ENCODE assay signal across 17 mouse cellular contexts in genomic region chr11:97199519-97199918, GRCm38 (mm10).
"Had no signal": no experiment of that assay in that cellular context is flagged by ENCODE, and none has a peak within 500 bp of the region (broad histone marks: within the 10 kb centered on the region; RNA-seq: fewer than 3 reads in every experiment).

No protein-coding gene starts in this region.

- H3K9me3 ChIP-seq: limb, embryonic 12.5 days; liver, embryonic 15.5 days; lung, embryonic 15.5 days; midbrain, embryonic 15.5 days had no signal

- H3K27me3 ChIP-seq: limb, embryonic 12.5 days; liver, embryonic 15.5 days; lung, embryonic 15.5 days; midbrain, embryonic 15.5 days; neural tube, embryonic 13.5 days had no signal

- H3K4me3 ChIP-seq: limb, embryonic 12.5 days; liver, embryonic 15.5 days; lung, embryonic 15.5 days; megakaryocyte, embryonic 14.5 days; midbrain, embryonic 15.5 days; neural tube, embryonic 13.5 days had no signal

- H3K4me2 ChIP-seq: limb, embryonic 12.5 days; liver, embryonic 15.5 days; lung, embryonic 15.5 days; midbrain, embryonic 11.5 days; midbrain, embryonic 15.5 days; neural tube, embryonic 13.5 days had no signal

- ATAC-seq: midbrain, embryonic 15.5 days had no signal

- H3K36me3 ChIP-seq: limb, embryonic 12.5 days; liver, embryonic 15.5 days; lung, embryonic 15.5 days; midbrain, embryonic 15.5 days; neural tube, embryonic 13.5 days had no signal

- H3K4me1 ChIP-seq: limb, embryonic 12.5 days; liver, embryonic 15.5 days; lung, embryonic 15.5 days; midbrain, embryonic 15.5 days; neural tube, embryonic 13.5 days had no signal

- H3K9ac ChIP-seq: limb, embryonic 12.5 days; liver, embryonic 15.5 days; lung, embryonic 15.5 days; midbrain, embryonic 15.5 days; neural tube, embryonic 13.5 days had no signal

- DNase-seq: kidney, adult 9 months; kidney, postnatal 36 days; lung, postnatal 14 days; retina, postnatal 1 day; right cerebral cortex, postnatal 4 days; spleen, adult 18-20 months; thymus, adult 18-20 months; thymus, postnatal 14 days had no signal

- H3K27ac ChIP-seq: kidney, postnatal 0 days; limb, embryonic 12.5 days; liver, embryonic 15.5 days; lung, embryonic 15.5 days; macrophage; midbrain, embryonic 15.5 days; neural tube, embryonic 13.5 days had no signal
